Mouse (Mus musculus) skeletal muscle tissue, adult 2 months (tissue): ENCODE data around the gene Galnt18.

Experiments
- DNase-seq: peaks from one replicate; pipeline ENCODE4 v3.0.0-alpha.2; 2012; ENCODE audit warnings: low read depth, low spot score

Galnt18 gene

DNA sequence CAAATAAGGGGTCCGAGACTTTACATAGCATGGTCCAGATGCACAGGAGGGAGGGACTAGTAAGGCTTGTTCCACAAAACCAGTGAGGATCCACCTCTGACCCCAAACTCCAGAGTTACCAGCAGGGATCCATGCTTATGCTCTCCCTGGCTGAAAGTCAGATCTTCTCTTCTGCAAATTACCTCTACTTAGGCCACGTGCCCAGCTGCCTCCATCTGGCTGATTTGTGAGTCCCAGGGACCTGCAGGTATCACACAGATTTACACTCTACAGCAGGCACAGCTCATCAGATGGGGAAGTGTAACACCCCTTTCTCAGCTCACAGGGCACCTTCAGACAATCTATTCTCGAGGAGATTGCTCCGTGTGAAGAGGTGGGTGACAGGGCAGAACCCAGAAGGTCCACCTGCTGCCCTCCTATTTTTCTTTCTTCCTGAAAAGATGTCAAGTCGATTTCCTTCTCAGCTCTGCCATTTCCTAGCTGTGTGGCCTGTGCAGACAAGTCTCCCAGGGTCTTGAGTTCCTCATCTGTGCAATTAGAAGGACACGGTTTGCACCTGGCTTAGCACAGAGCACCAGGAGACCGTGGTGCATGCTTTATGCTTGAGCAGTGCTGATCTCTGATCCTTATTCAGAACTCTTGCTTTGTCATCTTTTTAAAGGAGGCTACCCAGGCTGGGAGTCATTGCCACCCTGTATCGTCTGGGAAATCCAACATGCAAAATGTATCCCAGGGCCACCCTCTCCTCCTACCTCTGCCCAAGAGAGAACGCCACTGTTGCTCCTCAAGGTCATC lies 216.3 kb downstream of the Galnt18 start:
- no peak for DNase-seq

DNA sequence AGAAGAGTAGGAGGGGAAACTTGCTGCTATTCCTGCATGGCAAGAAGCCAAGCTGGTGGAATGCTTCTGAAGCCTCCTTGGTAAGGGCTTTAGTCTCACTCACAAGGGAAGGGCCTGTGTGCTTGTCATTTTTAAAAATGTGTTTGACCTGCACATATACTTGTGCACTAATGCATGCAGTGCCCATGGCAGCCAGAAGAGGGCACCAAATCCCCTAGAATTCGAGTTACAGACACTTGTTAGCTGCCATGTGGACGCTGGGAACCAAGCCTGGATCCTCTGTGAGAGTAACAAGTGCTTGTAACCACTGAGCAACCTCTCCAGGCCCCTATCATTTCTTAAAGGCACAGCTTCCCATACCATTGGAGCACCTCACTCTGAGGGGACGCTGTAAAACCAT lies 219.7 kb downstream of the Galnt18 start:
- DNase-seq = no peak

DNA sequence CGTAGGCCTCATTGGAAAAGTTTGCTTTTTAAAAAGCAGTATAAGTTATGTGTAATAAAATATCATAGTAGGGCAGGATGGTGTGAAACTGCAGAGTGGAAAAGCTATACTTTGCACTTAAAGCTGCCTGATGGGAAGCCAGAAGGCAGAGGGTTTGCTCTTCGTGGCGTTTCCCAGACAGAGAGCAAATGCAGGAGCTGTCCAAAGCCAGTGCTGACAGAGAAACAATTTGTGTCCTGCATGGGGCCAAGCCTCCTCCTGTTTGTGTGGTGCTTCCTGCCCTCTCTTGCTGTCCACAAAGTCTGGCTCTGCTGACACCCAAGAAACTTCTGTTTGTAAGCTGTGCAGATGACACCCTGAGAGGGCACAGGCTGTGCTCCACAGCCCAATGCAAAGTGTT lies 220.8 kb downstream of the Galnt18 start:
- DNase-seq = no peak

DNA sequence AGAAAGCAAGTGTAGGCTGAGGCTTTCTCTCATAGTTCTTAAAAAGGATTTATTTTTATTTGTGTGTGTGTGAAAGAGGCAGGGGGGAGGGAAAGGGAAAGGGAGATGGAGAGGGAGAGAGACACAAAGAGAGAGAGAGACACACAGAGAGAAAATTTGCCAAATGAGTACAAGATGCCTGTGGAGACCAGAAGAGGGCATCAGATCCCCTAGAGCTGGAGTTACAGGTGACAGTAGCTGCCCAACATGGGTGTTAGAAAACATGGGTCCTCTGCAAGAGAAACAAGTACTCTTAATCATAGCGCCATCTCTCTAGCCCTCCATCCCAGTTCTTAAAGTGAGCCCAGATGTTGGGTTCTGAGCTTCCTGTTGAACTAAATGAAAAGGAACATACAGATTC lies 228.8 kb downstream of the Galnt18 start:
- no peak for DNase-seq

DNA sequence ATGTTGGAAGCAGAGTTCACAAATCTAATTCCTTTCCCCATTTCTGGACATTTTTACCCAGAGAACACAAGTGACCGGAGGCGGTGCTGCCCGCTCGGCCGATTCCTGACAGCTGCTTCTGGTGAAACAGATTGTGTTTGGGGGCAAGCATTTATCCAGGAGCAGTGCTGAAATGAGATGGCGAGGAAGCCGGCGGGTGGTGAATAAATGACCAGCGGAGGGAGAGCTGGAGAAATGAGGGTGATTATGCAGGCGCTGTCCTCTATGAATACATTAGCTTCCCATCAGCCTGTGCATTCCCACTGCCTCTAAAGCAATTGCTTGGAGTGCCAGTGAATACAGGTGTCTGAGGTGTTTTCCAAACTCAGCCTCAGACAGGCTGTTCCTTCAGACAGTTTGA lies 232.7 kb downstream of the Galnt18 start:
- no peak for DNase-seq

DNA sequence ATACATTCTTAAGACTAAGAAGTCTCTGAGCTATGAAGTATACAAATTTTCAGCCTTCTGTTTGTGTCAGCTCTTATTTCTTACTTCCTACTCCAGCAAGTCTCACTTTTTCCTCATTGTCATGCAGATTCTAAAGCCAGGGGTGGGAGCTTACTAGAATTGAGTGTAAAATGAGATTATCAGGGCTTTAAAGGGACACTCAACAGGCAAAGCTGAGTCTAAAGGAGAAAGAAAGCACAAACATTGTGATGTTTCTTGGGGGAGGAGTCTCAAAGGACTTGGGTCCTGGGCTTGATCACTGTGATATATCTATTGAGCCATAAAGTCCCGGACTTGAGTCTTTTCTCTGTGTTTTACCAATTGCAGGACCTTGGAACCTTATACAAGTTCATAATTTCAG lies 234.2 kb downstream of the Galnt18 start:
- no peak for DNase-seq

DNA sequence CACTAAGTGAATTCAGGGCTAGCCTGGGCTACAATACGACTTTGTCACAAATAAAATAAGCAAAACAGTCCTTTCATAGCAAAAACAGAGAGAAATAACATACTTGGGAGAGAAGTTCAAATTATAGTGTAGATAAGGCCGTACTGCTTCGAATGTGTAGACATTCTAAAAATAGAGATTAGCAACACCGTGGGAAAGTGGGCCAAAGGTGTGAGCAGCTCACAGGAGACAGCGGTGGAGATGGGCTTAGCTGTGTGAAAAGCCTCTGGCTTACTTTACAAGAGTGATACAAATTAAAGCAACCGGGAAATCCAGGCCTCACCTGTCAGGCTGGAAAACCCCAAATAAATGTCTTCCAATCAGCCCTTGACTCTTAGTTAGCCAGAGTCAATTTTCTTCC lies 241.8 kb downstream of the Galnt18 start:
- no peak for DNase-seq

DNA sequence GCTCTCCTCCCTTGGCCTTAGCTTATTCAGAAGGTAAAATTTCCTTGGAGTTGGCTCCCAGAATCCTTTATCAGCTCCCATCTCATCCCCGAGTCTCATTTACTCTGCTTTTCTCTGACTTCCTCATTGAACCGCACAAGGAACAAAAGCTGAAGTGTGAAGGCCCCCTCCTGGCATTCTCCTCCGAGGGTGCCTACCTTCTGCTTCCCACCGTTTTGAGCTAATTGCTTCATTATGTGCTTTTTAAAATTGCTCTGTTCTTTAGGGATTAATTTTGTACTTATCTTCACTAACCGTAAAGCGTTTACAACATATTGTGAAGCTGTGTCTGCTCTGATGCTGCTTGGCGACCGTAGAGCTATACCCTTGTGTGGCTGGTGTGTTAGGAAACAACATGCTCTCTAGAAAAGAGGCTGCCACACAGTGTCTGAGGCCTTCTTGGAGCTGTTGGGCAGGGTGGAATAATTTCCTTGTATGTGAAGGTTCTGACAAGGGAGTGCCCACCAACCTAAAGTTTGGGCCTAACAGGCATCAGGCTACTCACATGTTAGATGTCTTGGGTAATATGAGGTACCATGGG lies 244.9 kb downstream of the Galnt18 start:
- no peak for DNase-seq

DNA sequence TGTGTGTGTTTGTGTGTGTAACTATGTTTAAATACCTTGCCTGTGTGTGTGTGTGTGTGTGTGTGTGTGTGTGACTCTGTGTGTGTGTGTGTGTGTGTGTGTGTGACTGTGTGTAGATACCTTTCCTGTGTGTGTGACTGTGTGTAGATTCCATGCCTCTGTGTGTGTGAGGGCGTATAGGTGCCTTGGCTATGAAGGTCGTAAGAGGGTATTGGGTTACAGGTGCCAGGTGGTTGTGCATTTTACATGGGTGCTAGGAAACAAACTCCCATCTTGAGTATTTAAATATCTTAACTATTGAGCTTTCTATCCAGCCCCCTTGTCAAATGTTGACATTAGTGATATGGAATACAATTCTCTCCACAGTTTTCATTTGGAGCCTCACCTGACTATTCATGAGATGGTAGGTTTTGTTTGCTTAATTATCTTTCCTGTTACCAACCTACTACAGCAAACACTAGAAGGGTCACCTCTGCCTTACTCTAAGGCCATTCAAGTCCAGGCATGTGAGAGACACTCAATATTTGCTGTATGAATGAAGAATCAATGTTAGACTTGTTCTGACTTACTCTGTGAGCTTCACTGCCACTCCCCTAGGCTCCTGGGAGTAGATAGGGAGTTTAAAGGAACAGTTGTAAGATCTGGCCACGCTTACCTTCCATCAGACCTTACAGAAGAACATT lies 250.7 kb downstream of the Galnt18 start:
- DNase-seq = no peak

DNA sequence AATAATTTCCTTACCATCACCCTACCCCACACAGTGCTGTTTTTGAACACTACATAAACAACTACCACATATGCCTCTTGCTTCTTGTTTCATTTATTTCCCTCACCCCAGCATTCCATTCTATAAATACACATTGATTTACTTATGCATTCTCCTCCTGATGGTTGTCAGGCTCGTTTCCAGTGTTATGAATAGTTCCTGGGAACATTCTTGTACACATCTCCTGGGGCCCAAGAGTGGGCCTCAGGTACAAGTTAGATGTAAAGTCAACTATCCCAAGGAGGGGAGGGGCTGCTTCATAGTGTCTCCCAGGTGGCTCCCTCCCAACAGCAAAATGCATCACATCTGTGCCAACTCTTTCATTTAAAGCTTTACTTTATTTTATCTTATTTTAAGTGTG lies 251.3 kb downstream of the Galnt18 start:
- DNase-seq = no peak

DNA sequence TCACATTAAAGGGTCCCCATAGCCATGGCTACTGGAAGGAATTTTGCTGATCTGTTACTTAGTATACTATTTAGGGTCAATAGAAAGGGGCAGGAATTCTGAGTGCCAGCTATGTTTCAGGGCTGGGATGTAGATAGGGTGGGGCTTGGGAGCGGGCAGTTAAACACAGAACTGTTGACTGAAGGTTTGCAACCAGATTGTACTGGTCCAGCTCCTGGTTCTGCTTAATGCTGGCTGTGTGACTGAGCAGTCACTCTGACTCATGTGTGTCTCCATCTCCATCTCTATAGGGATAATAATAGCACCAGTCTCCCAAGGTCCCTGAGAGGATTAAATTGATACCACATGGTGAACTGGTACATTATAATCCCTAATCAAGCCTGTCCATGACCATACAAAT lies 258.9 kb downstream of the Galnt18 start:
- no peak for DNase-seq

DNA sequence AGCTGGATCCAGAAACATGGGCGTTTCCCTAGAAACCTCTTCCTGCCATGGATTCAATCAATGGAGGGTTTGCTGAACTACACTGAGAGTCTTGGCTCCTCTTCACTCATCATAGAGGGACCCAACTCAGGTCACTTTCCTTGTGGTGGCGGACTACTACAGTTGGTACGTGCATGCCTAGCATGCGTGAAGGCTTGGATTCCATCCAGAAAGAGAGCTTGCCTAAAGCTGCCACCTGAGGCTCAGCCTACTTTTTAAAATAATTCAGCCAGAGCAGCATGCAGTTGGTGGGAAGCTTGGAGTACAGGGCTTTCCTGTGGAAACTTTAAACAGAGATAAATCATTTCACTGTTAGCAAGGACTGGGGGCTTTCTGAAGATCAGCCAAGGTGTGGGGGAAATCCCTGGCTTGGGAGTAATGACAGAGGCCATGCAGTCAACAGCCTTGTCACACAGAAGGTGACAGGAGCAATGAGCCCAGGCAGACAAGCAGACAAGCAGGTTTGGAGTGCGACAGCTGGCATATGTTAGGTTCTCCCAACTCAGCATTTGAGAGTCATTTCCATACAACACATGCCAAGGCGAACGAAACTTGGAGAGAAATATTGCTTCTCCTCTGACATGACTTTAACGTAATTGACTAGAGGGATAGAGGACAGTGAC lies 261.1 kb downstream of the Galnt18 start:
- DNase-seq = no peak

DNA sequence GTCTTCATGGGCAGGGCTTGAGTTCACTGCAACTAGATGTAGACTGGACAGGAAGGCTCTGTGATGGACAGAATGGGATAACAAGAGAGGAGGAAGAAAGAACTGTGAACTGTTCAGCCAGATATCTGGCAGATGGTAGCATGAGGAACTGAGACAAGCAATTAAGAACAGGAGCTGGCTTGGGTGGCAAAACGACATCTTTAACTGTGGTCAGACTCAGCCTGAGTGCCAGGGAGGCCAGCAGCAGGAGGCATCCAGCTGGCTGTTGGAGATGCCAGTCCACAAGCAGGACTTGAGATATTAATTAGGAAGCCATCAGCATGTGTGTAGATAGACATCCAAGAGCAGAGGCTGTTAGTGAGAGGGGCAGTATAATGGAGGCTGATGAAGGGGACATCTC lies 262.9 kb downstream of the Galnt18 start:
- no peak for DNase-seq

DNA sequence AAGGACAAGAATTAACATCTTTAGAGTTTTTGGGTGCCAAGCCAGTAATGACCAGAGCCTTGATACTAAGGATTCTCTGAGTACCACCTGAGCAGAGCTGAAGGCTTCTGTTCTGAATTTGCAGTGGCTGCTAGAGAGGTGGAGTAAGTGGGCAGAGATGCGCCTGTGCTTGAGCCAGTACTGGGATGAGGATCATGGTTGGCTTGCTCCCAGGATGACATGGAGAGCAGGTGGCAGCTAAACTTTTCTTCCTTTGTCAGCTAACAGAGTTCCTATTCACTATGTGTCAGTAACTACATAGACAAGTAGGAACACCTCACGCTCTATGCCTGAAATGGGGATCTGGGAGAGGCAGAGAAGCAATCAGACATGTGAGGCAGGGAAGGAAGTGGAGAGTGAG lies 264.3 kb downstream of the Galnt18 start:
- no peak for DNase-seq

DNA sequence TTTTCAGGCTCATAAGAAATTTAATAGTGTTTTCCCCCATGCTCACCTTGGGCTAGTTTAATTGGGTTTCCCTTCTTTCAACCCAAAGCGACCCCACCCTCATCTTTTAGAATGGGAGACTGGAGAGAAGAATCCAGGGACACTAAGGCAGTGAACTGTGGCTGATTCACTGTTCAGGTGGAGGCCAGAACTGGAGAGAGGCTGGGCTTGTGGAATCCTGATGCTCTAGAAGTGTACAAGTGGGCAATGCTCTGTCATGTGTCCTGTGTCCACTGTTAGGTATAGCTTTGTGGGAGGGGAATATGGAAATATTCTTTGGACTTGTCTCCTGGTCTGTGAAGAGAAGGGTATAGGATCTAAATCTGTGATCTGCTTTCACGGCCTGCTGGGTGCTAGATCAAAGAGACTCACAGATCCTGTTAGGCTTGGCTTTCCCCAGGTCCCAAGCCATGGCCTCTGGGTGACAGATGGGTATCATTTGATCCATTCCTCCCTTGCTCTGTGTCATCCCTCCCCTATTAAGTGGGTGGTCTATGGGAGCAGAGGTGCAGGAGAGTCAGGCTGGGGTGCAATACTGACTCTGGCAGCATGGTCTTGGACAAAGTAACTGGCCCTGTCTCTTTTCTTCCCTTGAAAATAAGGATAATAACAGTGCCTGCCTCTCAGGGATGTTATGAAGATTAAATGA lies 270.5 kb downstream of the Galnt18 start:
- DNase-seq = no peak

DNA sequence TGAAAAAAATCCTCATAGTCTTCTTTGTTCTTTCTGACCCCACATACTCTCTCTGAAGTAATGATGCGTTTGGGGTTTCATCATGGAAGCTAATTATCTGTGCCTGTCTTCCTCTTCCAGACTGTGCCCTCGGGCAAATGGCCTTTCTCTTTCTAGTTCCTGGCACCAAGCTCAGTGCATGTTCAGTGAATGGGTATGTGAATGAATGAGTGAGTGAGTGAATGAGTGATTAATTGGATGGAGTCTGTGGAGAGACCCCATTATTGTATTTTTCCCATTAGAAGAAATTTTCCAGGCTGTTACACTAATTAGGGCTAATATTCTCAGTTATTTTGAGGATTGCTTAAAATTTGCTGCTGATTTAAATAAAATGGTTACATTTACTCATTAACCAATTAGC lies 279.2 kb downstream of the Galnt18 start:
- DNase-seq = no peak

DNA sequence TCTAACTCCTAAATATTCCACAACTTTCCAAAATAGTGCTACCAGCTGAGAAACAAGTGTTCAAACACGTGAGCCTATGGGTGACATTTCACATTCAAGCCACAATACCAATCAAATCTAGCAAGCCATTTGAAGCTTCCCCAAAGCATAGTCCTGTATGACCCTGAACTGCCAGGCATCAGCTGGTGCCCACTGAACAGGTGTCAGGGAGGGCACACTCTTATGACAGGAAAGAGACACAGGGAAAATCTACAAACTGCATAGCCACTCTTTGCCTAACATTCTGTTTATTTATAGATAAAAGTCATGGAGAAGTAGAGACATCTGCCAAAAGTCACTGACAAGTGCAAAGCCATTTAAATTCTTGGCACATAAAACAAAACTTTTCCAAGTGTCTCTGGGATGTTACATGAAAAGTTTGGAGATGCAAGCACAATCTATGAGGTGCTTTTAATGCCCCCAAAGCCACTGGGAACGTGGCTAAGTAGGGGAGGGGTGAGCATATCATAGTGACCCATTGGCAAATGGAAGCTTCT lies 280.5 kb downstream of the Galnt18 start:
- DNase-seq = no peak

DNA sequence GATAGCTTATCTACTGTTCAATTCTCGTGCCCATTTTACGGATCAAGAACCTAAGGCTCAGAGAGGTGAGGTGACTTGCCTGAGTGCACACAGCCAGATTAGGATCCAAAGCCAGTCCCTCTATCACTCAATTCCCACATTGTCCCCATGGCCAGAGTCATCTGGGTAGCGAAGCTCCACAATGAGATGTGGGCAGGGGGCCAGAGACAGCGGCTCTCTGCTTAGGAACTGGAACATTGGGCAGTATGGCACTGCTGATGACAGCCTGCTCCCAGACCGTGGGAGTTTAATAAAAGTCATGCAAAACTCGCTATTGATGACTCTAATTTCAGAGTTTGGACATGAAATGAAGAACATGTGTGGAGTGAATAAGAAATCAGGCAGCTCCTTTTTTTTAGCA lies 282.6 kb downstream of the Galnt18 start:
- no peak for DNase-seq

DNA sequence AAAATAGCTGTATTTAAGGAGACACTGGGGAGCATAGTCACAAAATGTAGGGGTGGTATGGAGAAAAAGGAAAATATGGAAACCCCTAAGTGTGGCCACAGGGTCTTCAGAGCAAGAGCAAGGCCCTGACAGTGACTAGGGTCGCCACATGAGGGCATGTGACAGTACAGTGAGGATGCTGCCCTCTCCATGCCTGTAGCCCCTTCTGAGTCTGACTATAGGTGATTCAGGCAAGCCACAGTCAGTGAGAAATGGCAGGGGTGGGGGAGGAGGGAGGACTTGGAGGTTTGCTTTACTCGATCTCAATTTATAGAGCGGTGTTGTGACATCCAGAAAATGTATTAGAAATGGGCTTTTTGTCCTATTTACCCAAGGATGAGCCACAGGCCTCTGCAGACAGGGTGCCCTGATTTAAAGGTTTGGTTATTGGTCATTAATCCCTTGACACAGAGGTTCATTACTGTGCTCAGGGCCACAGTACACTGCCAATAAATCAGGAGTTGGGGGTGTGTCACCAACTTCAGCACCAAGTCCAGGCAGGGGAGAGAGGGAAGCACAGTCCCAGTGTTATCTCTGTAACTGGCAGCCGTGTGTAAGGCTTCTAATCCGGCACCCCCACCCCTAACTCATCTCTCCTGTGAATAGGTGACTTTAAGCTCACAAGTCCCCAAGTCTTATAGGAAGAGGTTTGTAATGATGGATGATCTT lies 287.4 kb downstream of the Galnt18 start:
- DNase-seq = no peak

DNA sequence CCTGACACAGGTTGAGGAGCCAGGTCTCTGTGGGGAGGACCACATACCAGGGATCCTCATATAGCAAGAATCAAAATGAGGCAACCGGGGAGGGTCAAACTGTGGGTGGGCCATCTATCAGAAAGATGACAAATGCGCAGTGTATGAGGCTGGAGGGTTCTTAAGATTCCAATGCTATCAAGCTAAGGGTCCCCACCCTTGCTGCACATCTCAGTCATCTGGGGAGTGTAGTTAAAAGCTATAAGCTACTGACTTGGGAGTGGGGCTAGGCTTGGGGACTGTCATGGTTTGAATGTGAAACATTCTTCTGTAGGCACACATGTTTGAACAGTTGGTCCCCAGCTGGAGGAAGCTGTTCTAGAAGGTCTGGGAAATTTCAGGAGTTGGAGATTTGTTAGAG lies 288.2 kb downstream of the Galnt18 start:
- DNase-seq = no peak

DNA sequence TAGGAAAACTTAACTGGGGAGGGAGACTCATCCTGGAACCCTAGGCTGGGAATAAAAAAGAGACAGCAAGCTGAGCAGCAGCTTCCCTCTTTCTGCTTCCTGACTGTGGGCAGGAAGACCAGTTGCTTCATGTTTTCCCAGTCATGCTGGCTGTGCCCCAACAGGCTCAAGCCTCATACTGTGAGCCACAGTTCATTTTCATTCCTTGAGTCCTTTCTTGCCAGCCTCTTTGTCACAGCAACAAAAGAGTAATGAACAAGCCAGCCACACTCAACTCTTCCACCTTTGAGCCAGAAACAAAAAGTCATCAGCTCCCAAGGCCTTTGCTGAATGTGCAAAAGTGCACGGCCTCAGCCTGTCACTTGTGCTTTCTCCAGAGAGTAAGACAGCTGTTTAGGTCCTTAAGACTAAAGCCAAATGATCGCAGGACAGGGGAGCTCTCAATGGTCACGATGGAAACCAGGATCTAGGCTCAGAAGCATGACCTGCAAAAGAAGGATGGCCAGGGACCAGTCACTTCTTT lies 292.9 kb downstream of the Galnt18 start:
- DNase-seq = no peak
